Mouse (Mus musculus) heart, embryonic 11.5 days (tissue): ENCODE measurements at regions not wholly inside any gene's neighbourhood (a gene's known extent, or its start where the extent isn't known, plus 50 kb on each side); places are given as distances from the start of the nearest gene placed in this dataset.

ENCODE experiments used
- ATAC-seq: fragments of 200-750 bp; cut with Nextera tagmentation; replicated peaks from 2 replicates; pipeline ENCODE4 v1.8.0; 2017; ENCODE audit warnings: moderate library complexity; ENCODE audit not compliant: insufficient number of reproducible peaks, low FRiP score, low TSS enrichment
- H3K27ac ChIP-seq: fragments of 300-500 bp; sonication (generic); 2 replicates; pipeline ENCODE4 v1.5.1; 2014; ENCODE audit warnings: mild to moderate bottlenecking, low read depth, low read length
- H3K27me3 ChIP-seq: fragments of 300-500 bp; sonication (generic); 2 replicates; pipeline ENCODE4 v1.6.1; 2014; ENCODE audit warnings: mild to moderate bottlenecking, low read length, mixed read lengths; ENCODE audit not compliant: control insufficient read depth, insufficient read depth
- H3K36me3 ChIP-seq: fragments of 300-500 bp; sonication (generic); 2 replicates; pipeline ENCODE4 v1.6.1; 2014; ENCODE audit warnings: mild to moderate bottlenecking, low read length, moderate library complexity, mixed read lengths; ENCODE audit not compliant: control insufficient read depth, insufficient read depth
- H3K4me1 ChIP-seq: fragments of 300-500 bp; sonication (generic); 2 replicates; pipeline ENCODE4 v1.6.1; 2014; ENCODE audit warnings: low read length; ENCODE audit not compliant: control insufficient read depth, insufficient read depth
- H3K4me2 ChIP-seq: fragments of 300-500 bp; sonication (generic); 2 replicates; pipeline ENCODE4 v1.6.1; 2014; ENCODE audit warnings: mild to moderate bottlenecking, moderate library complexity
- H3K4me3 ChIP-seq: fragments of 300-500 bp; sonication (generic); 2 replicates; pipeline ENCODE4 v1.5.1; 2014; ENCODE audit warnings: low read depth, low read length
- H3K9ac ChIP-seq: fragments of 300-500 bp; sonication (generic); 2 replicates; pipeline ENCODE4 v1.6.1; 2014; ENCODE audit warnings: mild to moderate bottlenecking, low read depth, low read length, moderate library complexity
- H3K9me3 ChIP-seq: fragments of 300-500 bp; sonication (generic); replicated peaks from 2 replicates; pipeline ENCODE4 v1.6.1; 2016; ENCODE audit warnings: low read length; ENCODE audit not compliant: control insufficient read depth
- WGBS: fragments of 180-500 bp; shearing (Covaris S2); extraction: QIAGEN DNeasy Blood & Tissue Kit; methylation state at CpG from one replicate; pipeline ENCODE4 v1.1.7; 2014; ENCODE audit not compliant: insufficient replicate concordance; 5-methylcytosine and 5-hydroxymethylcytosine counted together

GRCm38 (mm10) chr11:39794183-39794652 is 900.8 kb downstream of the Mat2b start:
- no peaks in the 10 kb centered on the region for H3K9me3 ChIP-seq
- H3K4me2 ChIP-seq = peak overlapping the region; percentile 66
- H3K4me1 ChIP-seq = no peaks in the 10 kb centered on the region
- H3K4me3 ChIP-seq = peak overlapping the region; percentile 33
- no peaks in the 10 kb centered on the region for H3K27me3 ChIP-seq
- ATAC-seq = peak; percentile 72; the same call in 1 of the 2 replicates
- no peaks in the 10 kb centered on the region for H3K36me3 ChIP-seq
- WGBS = 3% methylated on average over 14 of the region's 14 CpGs
- no peak overlapping the region for H3K27ac ChIP-seq
- H3K9ac ChIP-seq = peak overlapping the region; percentile 1; the same call in 1 of the 2 replicates

GRCm38 (mm10) chr11:39792112-39792511 is 902.9 kb downstream of the Mat2b start:
- H3K4me1 ChIP-seq = no peaks in the 10 kb centered on the region
- H3K36me3 ChIP-seq = no peaks in the 10 kb centered on the region
- no peak for ATAC-seq
- H3K27ac ChIP-seq = no peak overlapping the region
- no peak overlapping the region for H3K9ac ChIP-seq
- H3K9me3 ChIP-seq = no peaks in the 10 kb centered on the region
- H3K27me3 ChIP-seq = no peaks in the 10 kb centered on the region
- WGBS = 68% methylated on average over 2 of the region's 2 CpGs
- H3K4me2 ChIP-seq = no peak overlapping the region
- no peak overlapping the region for H3K4me3 ChIP-seq
